Mouse (Mus musculus): ENCODE data around the gene Rnf10. TPM values are rescaled to one million over a fixed set of nuclear protein-coding genes. Genes with fewer than 3 reads are reported as not detected.

Gene Rnf10
- polyA plus RNA-seq, 1 experiment from 2014 or later: 97.2 TPM

- Histone ChIP-seq H3K27me3 (ENCODE audit: insufficient read depth, low read length) (peaks cover 53% of the 10 kb centered on the region), H3K27ac (ENCODE audit: low read depth) (no peak within 1 kb of the TSS), H3K36me3 (ENCODE audit: insufficient read depth) (no peaks in the 10 kb centered on the region), H3K9ac (peak within 1 kb of the TSS; percentile 52), H3K4me3 (ENCODE audit: low read depth, low read length) (peak within 1 kb of the TSS; percentile 60), H3K4me1 (ENCODE audit: insufficient read depth) (no peaks in the 10 kb centered on the region), H3K9me3 (ENCODE audit: low read depth, low read length) (no peaks in the 10 kb centered on the region), H3K4me2 (peak within 1 kb of the TSS; percentile 100)
- ATAC-seq (ENCODE audit: insufficient read depth): peak; percentile 78
- peak; percentile 82 for DNase-seq
- under 1% methylated on average over 106 of the region's 116 CpGs for WGBS
- TF ChIP-seq CTCF (IDR thresholded peaks at IDR 0.05; ENCODE audit: low read depth): peak; percentile 46
Observed at GRCm38 (mm10) chr5:115193669-115194625, 78.8 kb downstream of the Rnf10 start, which contains the start of gene Cabp1. Cabp1 (minus strand) TSS chr5:115194381.

GRCm38 (mm10) chr5:115193226-115193625, 79.5 kb downstream of the Rnf10 start:
- DNase-seq (peak; percentile 72), ATAC-seq (ENCODE audit: insufficient read depth) (peak; percentile 44; the same call in 1 of the 2 replicates)
- peak overlapping the region; percentile 52; the same call in 1 of the 2 replicates for H3K9ac ChIP-seq
- H3K4me3 ChIP-seq (ENCODE audit: low read depth, low read length): peak overlapping the region; percentile 60
- H3K36me3 ChIP-seq (ENCODE audit: insufficient read depth): no peaks in the 10 kb centered on the region
- peaks cover 53% of the 10 kb centered on the region for H3K27me3 ChIP-seq (ENCODE audit: insufficient read depth, low read length)
- WGBS: under 1% methylated on average over 34 of the region's 34 CpGs
- no peak overlapping the region for H3K27ac ChIP-seq (ENCODE audit: low read depth)
- no peaks in the 10 kb centered on the region for H3K4me1 ChIP-seq (ENCODE audit: insufficient read depth)
- TF ChIP-seq CTCF (IDR thresholded peaks at IDR 0.05; ENCODE audit: low read depth): no peak
- peak overlapping the region; percentile 100 for H3K4me2 ChIP-seq
- H3K9me3 ChIP-seq (ENCODE audit: low read depth, low read length): no peaks in the 10 kb centered on the region

GRCm38 (mm10) chr5:115192828-115193195, 79.9 kb downstream of the Rnf10 start:
- no peak for TF ChIP-seq CTCF (IDR thresholded peaks at IDR 0.05; ENCODE audit: low read depth)
- no peak for DNase-seq
- H3K27ac ChIP-seq (ENCODE audit: low read depth): no peak overlapping the region
- peak overlapping the region; percentile 60 for H3K4me3 ChIP-seq (ENCODE audit: low read depth, low read length)
- WGBS: 14% methylated on average over 7 of the region's 7 CpGs
- H3K9me3 ChIP-seq (ENCODE audit: low read depth, low read length): no peaks in the 10 kb centered on the region
- no peaks in the 10 kb centered on the region for H3K36me3 ChIP-seq (ENCODE audit: insufficient read depth)
- peak overlapping the region; percentile 100 for H3K4me2 ChIP-seq
- ATAC-seq (ENCODE audit: insufficient read depth): no peak
- no peaks in the 10 kb centered on the region for H3K4me1 ChIP-seq (ENCODE audit: insufficient read depth)
- peaks cover 53% of the 10 kb centered on the region for H3K27me3 ChIP-seq (ENCODE audit: insufficient read depth, low read length)
- H3K9ac ChIP-seq: no peak overlapping the region

GRCm38 (mm10) chr5:115191880-115192827, 80.5 kb downstream of the Rnf10 start:
- H3K4me3 ChIP-seq (ENCODE audit: low read depth, low read length): no peak overlapping the region
- H3K27me3 ChIP-seq (ENCODE audit: insufficient read depth, low read length): peaks cover 53% of the 10 kb centered on the region

More at GRCm38 (mm10) chr5:115191880-115192827, 80.5 kb downstream of the Rnf10 start:
- no peaks in the 10 kb centered on the region for H3K36me3 ChIP-seq (ENCODE audit: insufficient read depth)
- H3K27ac ChIP-seq (ENCODE audit: low read depth): no peak overlapping the region
- no peaks in the 10 kb centered on the region for H3K9me3 ChIP-seq (ENCODE audit: low read depth, low read length)
- WGBS: 9% methylated on average over 29 of the region's 29 CpGs
- no peaks in the 10 kb centered on the region for H3K4me1 ChIP-seq (ENCODE audit: insufficient read depth)
- no peak for ATAC-seq (ENCODE audit: insufficient read depth)
- no peak overlapping the region for H3K9ac ChIP-seq
- peak; percentile 65 for DNase-seq
- TF ChIP-seq CTCF (IDR thresholded peaks at IDR 0.05; ENCODE audit: low read depth): no peak
- H3K4me2 ChIP-seq: no peak overlapping the region

Other genes starting within 250 kb of the Rnf10 start
- gene Gm10401, start 174.6 kb downstream of the Rnf10 start, polyA plus RNA-seq (2014; fragmentation: Nextera tagmentation; extraction: Ambion mirVana): 36.4 and 36.5 TPM in 2 replicates
- gene Acads, start 153.6 kb downstream of the Rnf10 start, polyA plus RNA-seq (2014; fragmentation: Nextera tagmentation; extraction: Ambion mirVana): 43.8 and 46.9 TPM in 2 replicates
- gene Unc119b, start 137.9 kb downstream of the Rnf10 start, polyA plus RNA-seq (2014; fragmentation: Nextera tagmentation; extraction: Ambion mirVana): 41.9 and 45.4 TPM in 2 replicates
- gene Mlec, start 114.7 kb downstream of the Rnf10 start, polyA plus RNA-seq (2014; fragmentation: Nextera tagmentation; extraction: Ambion mirVana): 72.4 and 81.1 TPM in 2 replicates
- gene Cabp1, start 78.5 kb downstream of the Rnf10 start, polyA plus RNA-seq (2014; fragmentation: Nextera tagmentation; extraction: Ambion mirVana): 2.4 and 2.6 TPM in 2 replicates
- gene Pop5, start 37.1 kb downstream of the Rnf10 start, polyA plus RNA-seq (2014; fragmentation: Nextera tagmentation; extraction: Ambion mirVana): 111 TPM in 2 replicates
- 39.2 and 40.7 TPM in 2 replicates for gene Coq5, start 6.8 kb upstream of the Rnf10 start, polyA plus RNA-seq (2014; fragmentation: Nextera tagmentation; extraction: Ambion mirVana)
- 1,568 and 1,614 TPM in 2 replicates for gene Dynll1, start 28.1 kb upstream of the Rnf10 start, polyA plus RNA-seq (2014; fragmentation: Nextera tagmentation; extraction: Ambion mirVana)
- 286 and 291 TPM in 2 replicates for gene Srsf9, start 54.3 kb upstream of the Rnf10 start, polyA plus RNA-seq (2014; fragmentation: Nextera tagmentation; extraction: Ambion mirVana)
- 35.0 and 37.5 TPM in 2 replicates for gene Gatc, start 68.3 kb upstream of the Rnf10 start, polyA plus RNA-seq (2014; fragmentation: Nextera tagmentation; extraction: Ambion mirVana)
- 61.9 and 62.6 TPM in 2 replicates for gene Triap1, start 68.3 kb upstream of the Rnf10 start, polyA plus RNA-seq (2014; fragmentation: Nextera tagmentation; extraction: Ambion mirVana)
- 842 and 846 TPM in 2 replicates for gene Cox6a1, start 76.1 kb upstream of the Rnf10 start, polyA plus RNA-seq (2014; fragmentation: Nextera tagmentation; extraction: Ambion mirVana)
- gene Msi1, start 156.7 kb upstream of the Rnf10 start, polyA plus RNA-seq (2014; fragmentation: Nextera tagmentation; extraction: Ambion mirVana): 17.1 and 21.2 TPM in 2 replicates
- gene Pla2g1b, start 193.4 kb upstream of the Rnf10 start, polyA plus RNA-seq (2014; fragmentation: Nextera tagmentation; extraction: Ambion mirVana): 4.5 and 5.6 TPM in 2 replicates
- 22.8 and 23.9 TPM in 2 replicates for gene Sirt4, start 211.8 kb upstream of the Rnf10 start, polyA plus RNA-seq (2014; fragmentation: Nextera tagmentation; extraction: Ambion mirVana)
- gene Pxn, start 233.8 kb upstream of the Rnf10 start, polyA plus RNA-seq (2014; fragmentation: Nextera tagmentation; extraction: Ambion mirVana): 22.3 and 25.2 TPM in 2 replicates

Data from lung, embryonic 14.5 days (tissue).